Mouse (Mus musculus): ENCODE measurements at regions not wholly inside any gene's neighbourhood (a gene's known extent, or its start where the extent isn't known, plus 50 kb on each side); places are given as distances from the start of the nearest gene placed in this dataset.

GRCm38 (mm10) chr3:144079960-144080359, 125.1 kb downstream of the Lmo4 start:
- TF ChIP-seq CTCF (IDR thresholded peaks at IDR 0.05): no peak
- TF ChIP-seq EP300 (IDR thresholded peaks at IDR 0.05): no peak

Measured in lung, postnatal 0 days (tissue).